Mouse (Mus musculus) olfactory bulb, adult 2 months (tissue): ENCODE data around the gene Arhgef1.

ENCODE experiments used
- CTCF ChIP-seq: fragments of 200-500 bp; IDR thresholded peaks from 2 replicates; pipeline ENCODE4 v1.5.1; 2012; ENCODE audit warnings: low read depth, mild to moderate bottlenecking, low read length, moderate library complexity; ENCODE audit not compliant: insufficient read depth
- POLR2A ChIP-seq: fragments of 200-500 bp; IDR thresholded peaks from 2 replicates; pipeline ENCODE4 v1.6.1; 2012; ENCODE audit warnings: mild to moderate bottlenecking, low read depth, low read length, moderate library complexity; ENCODE audit not compliant: insufficient read depth

GRCm38 (mm10) chr7:24971972-24972893 lies 69.5 kb downstream of the Arhgef1 start, which contains the start of gene Rabac1:
- peak; percentile 10; the same call in 1 of the 2 replicates for TF ChIP-seq CTCF
- TF ChIP-seq POLR2A, result peak; percentile 60
